Mouse (Mus musculus): ENCODE measurements around the gene Cic. TPM values are rescaled to one million over a fixed set of nuclear protein-coding genes. Genes with fewer than 3 reads are reported as not detected.
A peak's percentile ranks its signal among the peaks of the same experiment; 100 is the strongest.

Cic gene
- polyA plus RNA-seq, 1 experiment = 128 TPM

DNA sequence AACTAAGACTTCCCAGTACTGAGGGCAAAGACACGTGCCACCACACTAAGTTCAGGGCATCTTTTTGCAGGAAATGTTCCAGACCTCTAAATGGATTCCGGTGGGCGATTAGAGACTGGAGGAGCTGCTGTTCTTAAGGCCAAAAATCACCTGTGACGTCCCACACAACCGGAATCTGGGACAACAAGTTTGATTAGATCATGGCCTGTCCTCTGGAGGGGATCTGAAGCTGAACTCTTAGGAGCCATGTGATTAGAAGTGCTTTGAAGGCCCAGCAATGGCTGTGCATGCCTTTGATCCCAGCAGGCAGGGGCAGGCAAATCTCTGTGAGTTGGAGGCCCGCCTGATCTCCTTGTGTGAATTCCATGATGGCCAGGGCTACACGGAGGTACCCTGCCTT is 26.9 kb upstream of the Cic start:
- H3K27me3 ChIP-seq (ENCODE audit: control insufficient read depth, insufficient read depth, low read length, poor library complexity, severe bottlenecking) = no peaks in the 10 kb centered on the region
- no peak overlapping the region for H3K9ac ChIP-seq (ENCODE audit: low read depth, poor library complexity, severe bottlenecking)
- no peaks in the 10 kb centered on the region for H3K4me1 ChIP-seq (ENCODE audit: control insufficient read depth, insufficient read depth, low read length)
- no peaks in the 10 kb centered on the region for H3K9me3 ChIP-seq (replicated peaks; ENCODE audit: control insufficient read depth, insufficient read depth, low read length, poor library complexity, severe bottlenecking)
- no peak overlapping the region for H3K4me3 ChIP-seq (ENCODE audit: low read depth, low read length)
- no peak overlapping the region for H3K27ac ChIP-seq (ENCODE audit: insufficient read depth, low read length)
- H3K36me3 ChIP-seq (ENCODE audit: control insufficient read depth, insufficient read depth, low read length, poor library complexity, severe bottlenecking) = peaks cover 25% of the 10 kb centered on the region
- TF ChIP-seq CTCF (IDR thresholded peaks at IDR 0.05; ENCODE audit: low read depth, low read length) (no peak), EP300 (IDR thresholded peaks at IDR 0.05; ENCODE audit: insufficient read depth, low read depth, low read length) (no peak), POLR2A (IDR thresholded peaks at IDR 0.05; ENCODE audit: insufficient read depth, low read length) (no peak)

DNA sequence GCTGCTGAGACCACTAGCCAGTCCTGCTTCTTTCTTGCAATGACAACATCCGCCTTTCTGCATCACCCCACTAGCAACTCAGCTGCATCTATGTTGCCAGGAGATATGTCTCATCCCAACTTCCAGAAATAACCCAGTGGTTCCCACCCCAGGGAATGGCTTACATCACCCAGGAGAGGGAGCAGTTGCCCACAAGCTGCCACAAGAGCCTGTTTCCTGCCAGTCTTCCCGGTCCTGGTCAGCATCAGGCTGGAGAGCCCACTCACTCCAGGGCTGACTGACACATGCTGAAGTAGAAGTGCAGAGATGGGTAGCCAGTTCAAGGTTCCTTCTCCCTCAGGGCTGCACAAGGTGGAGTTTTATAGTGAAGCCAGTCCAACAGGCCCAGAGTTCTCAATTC is 26.4 kb upstream of the Cic start:
- H3K4me3 ChIP-seq (ENCODE audit: low read depth, low read length) = no peak overlapping the region
- H3K9me3 ChIP-seq (replicated peaks; ENCODE audit: control insufficient read depth, insufficient read depth, low read length, poor library complexity, severe bottlenecking) = no peaks in the 10 kb centered on the region
- no peak overlapping the region for H3K9ac ChIP-seq (ENCODE audit: low read depth, poor library complexity, severe bottlenecking)
- H3K36me3 ChIP-seq (ENCODE audit: control insufficient read depth, insufficient read depth, low read length, poor library complexity, severe bottlenecking) = peaks cover 29% of the 10 kb centered on the region
- H3K27me3 ChIP-seq (ENCODE audit: control insufficient read depth, insufficient read depth, low read length, poor library complexity, severe bottlenecking) = no peaks in the 10 kb centered on the region
- peak; percentile 59 for TF ChIP-seq CTCF (IDR thresholded peaks at IDR 0.05; ENCODE audit: low read depth, low read length)
- no peak for TF ChIP-seq EP300 (IDR thresholded peaks at IDR 0.05; ENCODE audit: insufficient read depth, low read depth, low read length)
- H3K4me1 ChIP-seq (ENCODE audit: control insufficient read depth, insufficient read depth, low read length) = no peaks in the 10 kb centered on the region
- H3K27ac ChIP-seq (ENCODE audit: insufficient read depth, low read length) = no peak overlapping the region

DNA sequence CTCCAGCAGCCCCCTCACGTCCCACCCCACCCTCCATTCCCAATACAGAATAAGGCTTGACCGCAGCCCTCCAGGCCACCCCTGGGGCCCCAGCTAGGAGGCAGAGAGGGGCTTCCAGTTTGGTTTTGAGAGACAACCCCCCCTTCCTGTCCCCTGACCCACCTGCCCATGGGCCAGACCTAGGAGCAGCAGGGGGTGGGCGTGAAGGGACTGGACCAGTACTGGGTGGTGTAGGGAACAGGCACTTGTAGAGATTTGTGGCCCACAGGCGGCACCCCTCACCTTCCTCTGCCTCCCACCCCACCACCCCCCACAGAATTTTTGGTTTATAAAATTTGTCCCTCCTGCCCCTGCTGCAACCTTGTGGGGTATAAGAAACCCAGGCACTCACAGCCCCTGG is 24.1 kb upstream of the Cic start:
- no peak overlapping the region for H3K4me3 ChIP-seq (ENCODE audit: low read depth, low read length)

DNA sequence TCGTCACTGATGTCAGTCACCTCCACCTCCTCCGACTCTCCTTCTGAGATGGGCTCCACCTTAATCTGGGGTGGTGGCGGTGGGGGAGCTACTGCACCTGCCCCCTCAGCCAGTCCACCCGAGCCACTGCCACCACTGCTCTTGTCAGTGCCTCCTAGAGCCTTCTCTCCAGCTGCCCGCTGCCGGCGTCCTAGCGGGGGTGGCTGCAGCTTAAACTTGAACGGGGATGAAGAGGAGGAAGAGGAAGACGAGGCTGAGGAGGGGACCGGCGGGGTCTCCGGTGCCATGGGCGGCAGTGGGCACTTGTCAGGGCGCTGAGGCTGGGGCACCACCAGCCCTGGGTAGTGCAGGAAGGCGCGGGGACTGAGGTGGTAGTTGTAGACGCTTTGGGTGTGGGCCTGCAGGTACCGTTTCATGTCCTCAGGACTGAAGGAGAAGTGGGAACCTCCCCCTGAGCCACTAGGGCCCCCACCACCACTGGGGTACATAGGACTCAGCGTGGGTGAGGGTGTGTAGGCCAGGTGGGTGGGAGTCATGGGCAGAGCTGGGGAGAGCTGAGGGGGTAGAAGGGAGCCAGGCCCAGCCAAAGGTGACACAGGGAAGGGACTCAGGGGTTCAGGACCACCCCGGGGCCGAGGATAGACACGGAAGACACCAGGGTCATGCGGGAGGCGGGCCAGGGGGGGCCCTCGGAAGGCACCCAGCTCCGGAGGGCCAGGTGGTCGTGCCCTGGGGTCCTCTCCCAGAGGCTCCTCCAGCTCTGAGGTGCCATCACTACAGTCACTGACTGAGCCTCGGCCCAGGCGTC is 22.7 kb upstream of the Cic start:
- no peak for TF ChIP-seq POLR2A (IDR thresholded peaks at IDR 0.05; ENCODE audit: insufficient read depth, low read length)
- no peak for TF ChIP-seq CTCF (IDR thresholded peaks at IDR 0.05; ENCODE audit: low read depth, low read length)
- no peak for TF ChIP-seq EP300 (IDR thresholded peaks at IDR 0.05; ENCODE audit: insufficient read depth, low read depth, low read length)
- peaks cover 2% of the 10 kb centered on the region for H3K4me1 ChIP-seq (ENCODE audit: control insufficient read depth, insufficient read depth, low read length)
- no peak overlapping the region for H3K27ac ChIP-seq (ENCODE audit: insufficient read depth, low read length)
- H3K4me3 ChIP-seq (ENCODE audit: low read depth, low read length) = no peak overlapping the region
- H3K9ac ChIP-seq (ENCODE audit: low read depth, poor library complexity, severe bottlenecking) = peak overlapping the region; percentile 11; the same call in 1 of the 2 replicates
- H3K9me3 ChIP-seq (replicated peaks; ENCODE audit: control insufficient read depth, insufficient read depth, low read length, poor library complexity, severe bottlenecking) = no peaks in the 10 kb centered on the region
- peaks cover 31% of the 10 kb centered on the region for H3K36me3 ChIP-seq (ENCODE audit: control insufficient read depth, insufficient read depth, low read length, poor library complexity, severe bottlenecking)
- no peaks in the 10 kb centered on the region for H3K27me3 ChIP-seq (ENCODE audit: control insufficient read depth, insufficient read depth, low read length, poor library complexity, severe bottlenecking)

More for the DNA sequence above, 24.1 kb upstream of the Cic start:
- Histone ChIP-seq H3K27ac (ENCODE audit: insufficient read depth, low read length) (0 out of 2 replicates have a peak overlapping the region, but pooled peaks have one; percentile 13), H3K36me3 (ENCODE audit: control insufficient read depth, insufficient read depth, low read length, poor library complexity, severe bottlenecking) (peaks cover 31% of the 10 kb centered on the region), H3K9me3 (replicated peaks; ENCODE audit: control insufficient read depth, insufficient read depth, low read length, poor library complexity, severe bottlenecking) (no peaks in the 10 kb centered on the region), H3K9ac (ENCODE audit: low read depth, poor library complexity, severe bottlenecking) (no peak overlapping the region), H3K4me1 (ENCODE audit: control insufficient read depth, insufficient read depth, low read length) (peaks cover 2% of the 10 kb centered on the region), H3K27me3 (ENCODE audit: control insufficient read depth, insufficient read depth, low read length, poor library complexity, severe bottlenecking) (no peaks in the 10 kb centered on the region)
- TF ChIP-seq CTCF (IDR thresholded peaks at IDR 0.05; ENCODE audit: low read depth, low read length) (no peak), EP300 (IDR thresholded peaks at IDR 0.05; ENCODE audit: insufficient read depth, low read depth, low read length) (no peak), POLR2A (IDR thresholded peaks at IDR 0.05; ENCODE audit: insufficient read depth, low read length) (no peak)

DNA sequence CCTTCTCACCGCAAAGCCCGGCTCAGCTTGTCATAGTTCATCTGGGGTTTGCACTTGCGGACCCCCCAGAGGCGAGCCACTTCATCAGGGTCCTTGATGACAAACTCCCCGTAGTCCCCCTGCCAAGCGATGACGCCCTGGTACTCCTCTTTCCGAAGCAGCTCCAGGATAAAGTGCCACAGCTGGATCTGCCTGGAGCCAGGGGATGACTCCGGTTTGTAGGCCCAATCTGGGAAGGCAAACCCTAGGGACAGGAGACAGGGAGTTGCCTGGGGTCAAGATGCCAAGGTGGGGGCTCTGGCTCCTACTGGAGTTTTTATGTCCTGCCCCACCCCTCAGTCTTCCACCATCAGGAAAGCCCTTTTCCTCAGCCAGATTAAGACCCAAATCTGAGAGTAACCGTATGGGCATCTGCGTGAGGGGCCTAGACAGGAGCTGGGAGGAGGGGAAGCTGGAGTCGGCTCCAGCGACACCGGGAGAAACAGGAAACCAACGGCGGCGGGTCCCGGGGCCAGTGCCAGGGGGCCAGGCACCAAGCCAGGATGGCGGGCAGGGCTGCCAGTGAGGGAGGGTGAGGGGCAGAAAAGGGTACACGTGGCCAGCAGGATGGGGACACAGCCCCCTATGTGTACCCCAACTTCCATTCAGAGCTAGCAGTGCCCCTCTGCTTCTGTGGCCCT is 21.3 kb upstream of the Cic start:
- H3K9me3 ChIP-seq (replicated peaks; ENCODE audit: control insufficient read depth, insufficient read depth, low read length, poor library complexity, severe bottlenecking) = no peaks in the 10 kb centered on the region
- peaks cover 31% of the 10 kb centered on the region for H3K36me3 ChIP-seq (ENCODE audit: control insufficient read depth, insufficient read depth, low read length, poor library complexity, severe bottlenecking)
- H3K9ac ChIP-seq (ENCODE audit: low read depth, poor library complexity, severe bottlenecking) = peak overlapping the region; percentile 16
- no peak overlapping the region for H3K27ac ChIP-seq (ENCODE audit: insufficient read depth, low read length)
- H3K4me3 ChIP-seq (ENCODE audit: low read depth, low read length) = no peak overlapping the region
- peaks cover 2% of the 10 kb centered on the region for H3K4me1 ChIP-seq (ENCODE audit: control insufficient read depth, insufficient read depth, low read length)
- no peak for TF ChIP-seq EP300 (IDR thresholded peaks at IDR 0.05; ENCODE audit: insufficient read depth, low read depth, low read length)
- TF ChIP-seq POLR2A (IDR thresholded peaks at IDR 0.05; ENCODE audit: insufficient read depth, low read length) = no peak
- no peak for TF ChIP-seq CTCF (IDR thresholded peaks at IDR 0.05; ENCODE audit: low read depth, low read length)
- H3K27me3 ChIP-seq (ENCODE audit: control insufficient read depth, insufficient read depth, low read length, poor library complexity, severe bottlenecking) = no peaks in the 10 kb centered on the region

DNA sequence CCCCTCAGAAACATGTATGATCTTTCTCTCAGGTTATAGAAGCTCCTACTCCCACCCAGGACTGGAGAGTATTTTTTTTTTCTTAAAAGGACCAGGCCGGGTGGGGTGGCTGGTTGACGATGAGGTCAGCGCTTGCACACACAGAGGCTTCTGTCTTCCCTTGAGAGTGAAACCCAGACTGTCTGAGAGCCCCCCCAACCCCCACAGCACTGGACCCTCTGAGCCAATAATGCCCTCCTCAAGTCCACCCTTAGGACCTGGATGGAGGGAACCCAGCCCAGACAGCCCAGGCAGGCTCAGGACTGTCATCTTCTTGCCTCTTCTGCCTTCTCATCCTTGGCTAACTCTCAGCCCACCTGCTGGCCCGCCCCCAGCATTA is 20.8 kb upstream of the Cic start:
- Histone ChIP-seq H3K36me3 (ENCODE audit: control insufficient read depth, insufficient read depth, low read length, poor library complexity, severe bottlenecking) (peaks cover 31% of the 10 kb centered on the region), H3K9ac (ENCODE audit: low read depth, poor library complexity, severe bottlenecking) (peak overlapping the region; percentile 16), H3K27ac (ENCODE audit: insufficient read depth, low read length) (no peak overlapping the region), H3K27me3 (ENCODE audit: control insufficient read depth, insufficient read depth, low read length, poor library complexity, severe bottlenecking) (no peaks in the 10 kb centered on the region), H3K9me3 (replicated peaks; ENCODE audit: control insufficient read depth, insufficient read depth, low read length, poor library complexity, severe bottlenecking) (no peaks in the 10 kb centered on the region), H3K4me3 (ENCODE audit: low read depth, low read length) (no peak overlapping the region), H3K4me1 (ENCODE audit: control insufficient read depth, insufficient read depth, low read length) (peaks cover 2% of the 10 kb centered on the region)
- TF ChIP-seq EP300 (IDR thresholded peaks at IDR 0.05; ENCODE audit: insufficient read depth, low read depth, low read length) = no peak
- no peak for TF ChIP-seq CTCF (IDR thresholded peaks at IDR 0.05; ENCODE audit: low read depth, low read length)
- TF ChIP-seq POLR2A (IDR thresholded peaks at IDR 0.05; ENCODE audit: insufficient read depth, low read length) = no peak
